Mouse (Mus musculus): ENCODE data around the gene Tha1. TPM values are rescaled to one million over a fixed set of nuclear protein-coding genes. Genes with fewer than 3 reads are reported as not detected.

Gene Tha1
- total RNA-seq, 2 experiments from 2014 or later = 4.7 to 6.1 TPM

GRCm38 (mm10) chr11:117880977-117881358, 7.7 kb upstream of the Tha1 start:
- DNase-seq = no peak

GRCm38 (mm10) chr11:117880336-117880976, 7.2 kb upstream of the Tha1 start:
- DNase-seq = no peak

- DNase-seq = no peak
Measured at GRCm38 (mm10) chr11:117879676-117880075, 6.4 kb upstream of the Tha1 start.

GRCm38 (mm10) chr11:117878892-117879291, 5.6 kb upstream of the Tha1 start:
- no peak for DNase-seq

DNA sequence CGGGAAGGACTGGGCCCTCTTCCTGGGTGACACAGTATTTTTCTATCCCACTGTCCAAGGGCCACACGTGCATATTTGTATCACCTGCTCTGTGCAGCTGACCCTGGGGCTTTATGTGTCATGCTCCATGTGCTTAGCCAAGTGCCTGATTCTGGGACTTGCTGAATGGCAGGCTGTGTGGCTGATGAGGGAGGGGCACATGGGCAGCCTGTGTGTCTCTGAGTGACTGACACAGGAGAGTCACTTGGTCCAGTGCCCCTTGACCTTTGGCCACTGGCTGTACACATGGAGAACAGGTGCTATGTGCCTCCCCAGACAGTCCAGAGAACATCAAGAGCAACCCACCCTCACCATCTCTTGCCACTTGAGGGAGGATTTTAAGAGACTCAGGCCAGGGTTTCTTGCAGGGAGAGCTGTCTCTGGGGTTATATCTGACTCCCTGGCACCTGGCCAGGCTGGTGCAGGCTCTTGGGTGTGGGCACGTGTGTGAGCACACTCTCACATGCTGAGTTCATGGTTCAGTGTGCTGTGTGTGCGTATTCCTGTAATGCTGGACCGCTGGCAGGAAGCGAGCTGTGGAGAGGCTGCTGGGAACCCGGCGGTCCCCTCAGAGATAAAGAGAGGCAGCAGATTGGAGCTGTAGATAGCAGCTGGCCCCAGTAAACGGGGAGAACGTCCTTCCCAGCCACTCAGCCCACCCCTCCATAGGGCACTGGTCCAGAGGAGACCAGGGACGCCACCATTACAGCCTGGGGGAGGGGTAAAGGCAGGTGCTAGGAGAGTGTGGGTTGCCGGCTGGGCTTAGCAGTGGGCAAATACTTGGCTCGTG, 4.8 kb upstream of the Tha1 start:
- no peak for DNase-seq

- DNase-seq = no peak
Measured at GRCm38 (mm10) chr11:117875681-117876080, 2.4 kb upstream of the Tha1 start.

- DNase-seq = no peak
Measured at GRCm38 (mm10) chr11:117874419-117874818, 1.1 kb upstream of the Tha1 start.

GRCm38 (mm10) chr11:117871911-117872584, 1.2 kb downstream of the Tha1 start:
- peak; percentile 62 for DNase-seq

- DNase-seq = no peak
Measured at GRCm38 (mm10) chr11:117871376-117871775, 1.9 kb downstream of the Tha1 start.

DNA sequence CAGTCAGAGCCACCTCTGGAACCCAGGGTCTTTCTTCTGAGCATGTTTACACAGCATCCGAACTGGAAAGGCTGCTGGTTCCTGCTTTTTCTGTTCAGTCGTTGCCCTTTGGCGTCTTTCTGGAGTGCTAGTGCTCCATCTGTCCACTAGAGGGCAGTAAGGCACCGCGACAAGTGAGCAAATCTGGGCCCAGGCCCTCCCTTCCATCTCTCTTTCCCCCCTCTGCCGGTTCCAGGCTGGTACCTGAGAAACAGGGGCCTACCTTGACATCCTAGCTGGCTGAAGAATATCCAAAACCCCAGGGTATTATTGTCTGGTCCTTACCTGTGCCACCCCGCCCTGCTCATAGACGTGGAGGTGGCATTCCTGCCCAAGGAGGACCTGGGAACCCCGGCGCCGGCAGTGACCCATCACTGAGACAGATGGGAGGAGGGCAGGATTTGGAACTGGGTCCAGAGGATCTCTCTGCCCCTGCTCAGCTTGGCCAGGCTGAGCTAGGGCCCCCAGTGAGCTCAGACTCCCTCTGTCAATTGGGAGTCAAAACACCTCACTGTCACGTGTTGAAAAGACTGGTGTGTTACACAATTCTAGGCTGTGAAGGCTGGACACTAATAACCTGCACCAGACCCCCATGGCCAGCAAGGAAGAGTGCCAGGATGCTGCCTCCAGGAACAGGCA, 2.5 kb downstream of the Tha1 start:
- DNase-seq = peak; percentile 64

DNA sequence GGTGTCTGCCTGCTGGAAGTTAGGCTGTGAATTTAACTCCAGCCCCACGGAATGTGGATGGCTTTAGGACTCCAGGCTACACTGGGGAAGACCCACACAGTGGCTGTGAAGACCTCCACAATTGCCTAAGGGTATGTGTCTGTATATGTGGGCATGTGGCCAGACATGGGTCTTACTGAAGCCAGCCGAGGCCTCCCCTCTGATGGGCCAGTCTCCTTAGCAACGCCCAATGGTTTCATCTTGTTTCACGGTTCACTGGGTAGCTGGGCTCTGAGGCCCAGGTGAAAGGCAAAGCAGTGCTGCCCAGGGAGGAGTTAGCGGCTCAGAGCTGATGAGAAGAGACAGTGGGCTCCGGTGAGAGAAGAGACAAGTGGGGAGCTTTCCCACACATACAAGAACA, 7.3 kb downstream of the Tha1 start:
- DNase-seq = no peak

- no peak for DNase-seq
Measured at GRCm38 (mm10) chr11:117864805-117865204, 8.5 kb downstream of the Tha1 start.

DNA sequence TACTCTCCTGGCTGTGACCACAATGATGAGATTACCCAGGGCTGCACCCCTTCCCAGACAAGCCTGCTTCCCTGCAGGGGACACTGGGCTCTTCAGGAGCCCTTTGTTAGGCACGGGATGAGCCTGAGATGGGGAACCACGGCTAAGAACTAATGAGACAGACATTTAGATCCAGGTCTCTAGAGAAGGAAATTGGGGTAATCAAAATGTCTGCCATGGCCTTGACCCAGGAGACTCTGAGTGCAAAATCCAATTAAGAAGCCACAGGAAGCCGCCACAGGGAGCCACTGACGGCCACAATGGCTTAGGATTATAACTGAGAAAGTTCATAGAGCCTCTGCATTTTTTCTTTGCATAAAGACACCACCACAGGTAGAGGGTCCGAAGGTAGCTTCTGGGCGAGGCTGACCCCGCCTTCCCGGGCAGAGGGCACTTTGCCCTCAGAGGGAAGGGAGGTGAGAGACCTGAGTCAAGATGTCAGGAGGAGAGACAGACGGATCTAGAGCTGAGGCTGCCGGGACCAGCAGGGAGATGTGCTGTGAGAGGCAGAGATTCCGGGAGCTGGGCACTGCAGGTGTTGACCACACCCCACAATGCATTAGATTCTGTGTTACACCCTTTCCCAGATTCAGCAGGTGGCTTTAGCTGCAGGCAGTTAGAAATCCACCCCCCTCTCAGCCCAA, 10.0 kb downstream of the Tha1 start:
- DNase-seq = no peak

DNA sequence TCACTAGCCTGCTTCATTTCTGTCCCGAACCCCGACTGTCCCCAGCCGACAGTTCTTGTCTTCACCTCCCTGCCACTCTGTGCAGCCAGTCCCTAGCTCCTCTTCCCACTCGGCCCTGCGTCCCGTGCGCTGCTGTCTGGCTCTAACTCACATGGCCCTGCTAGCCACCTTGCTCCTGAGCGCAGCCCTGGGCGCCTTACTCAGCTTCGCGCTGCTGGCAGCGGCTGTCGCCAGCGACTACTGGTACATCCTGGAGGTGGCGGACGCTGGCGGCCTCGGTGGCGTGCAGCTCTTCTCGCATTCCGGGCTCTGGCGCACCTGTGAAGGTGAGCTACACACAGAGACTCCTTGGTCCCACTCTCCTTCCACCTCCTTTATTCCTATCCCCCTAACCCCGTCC, 12.7 kb downstream of the Tha1 start, which contains the start of gene Tmem235:
TSS of gene Tmem235 (plus strand) at position 152 of the 400 bp plus-strand sequence.
- no peak for DNase-seq

GRCm38 (mm10) chr11:117858392-117858791, 14.9 kb downstream of the Tha1 start:
- DNase-seq = no peak

DNA sequence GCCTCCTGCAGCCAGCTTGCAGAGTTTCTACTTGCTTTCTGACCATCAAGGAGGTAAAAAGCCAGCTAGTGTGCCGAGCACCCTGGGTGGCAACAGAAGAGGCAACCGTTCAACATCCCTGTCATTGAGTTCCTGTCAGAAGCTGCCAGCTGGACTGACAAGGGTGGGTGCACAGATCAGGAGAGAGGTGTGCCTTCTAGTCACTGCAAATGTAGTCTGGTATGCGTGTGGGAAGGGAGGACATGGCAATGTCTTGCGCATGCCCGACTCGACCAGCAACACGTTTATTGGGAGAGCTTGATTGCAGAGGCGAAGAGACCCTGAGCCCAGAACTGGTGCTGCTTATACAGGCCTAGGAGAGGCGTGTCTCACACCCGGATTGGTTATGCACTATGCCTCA, 15.8 kb downstream of the Tha1 start:
- no peak for DNase-seq

DNA sequence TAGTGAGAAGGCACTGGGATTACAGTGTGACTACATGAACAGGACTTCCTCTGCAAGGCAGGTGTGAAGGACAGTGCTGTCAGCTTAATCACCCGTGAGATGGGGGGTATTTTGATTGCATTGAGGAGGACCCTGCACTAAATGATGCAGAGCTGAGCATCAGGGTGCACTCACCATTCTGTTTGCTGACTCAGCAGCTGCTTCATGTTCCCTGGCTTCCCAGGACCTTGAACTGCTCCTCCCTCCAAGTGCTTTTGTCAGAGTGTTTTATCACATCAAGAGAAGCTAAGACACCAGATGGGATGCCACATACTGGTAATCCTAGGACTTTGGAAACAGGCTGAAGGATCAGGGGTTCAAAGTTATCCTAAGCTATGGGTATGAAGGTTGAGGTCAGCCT, 17.3 kb downstream of the Tha1 start:
- DNase-seq = no peak

- no peak for DNase-seq
Measured at GRCm38 (mm10) chr11:117855360-117855759, 17.9 kb downstream of the Tha1 start.

DNA sequence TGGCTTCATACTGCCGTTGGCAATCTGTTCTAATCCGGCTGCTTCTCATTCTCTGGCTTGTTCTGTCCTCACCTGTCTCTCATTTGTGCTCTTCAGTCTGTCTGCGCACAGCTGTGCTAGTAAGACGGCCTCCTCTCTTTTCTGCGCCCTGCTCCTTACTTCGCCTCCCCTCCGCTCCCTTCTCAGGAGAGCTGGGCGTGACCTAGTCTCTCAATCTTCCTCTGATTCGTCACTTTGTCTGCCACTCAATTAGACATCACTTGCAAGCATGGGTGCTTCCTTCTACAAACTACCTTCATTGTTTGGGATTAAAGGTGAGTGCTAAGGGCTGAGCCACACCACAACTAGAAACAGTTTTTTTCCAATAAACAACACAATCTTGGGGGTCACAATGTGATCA, 19.0 kb downstream of the Tha1 start:
- DNase-seq = no peak

DNA sequence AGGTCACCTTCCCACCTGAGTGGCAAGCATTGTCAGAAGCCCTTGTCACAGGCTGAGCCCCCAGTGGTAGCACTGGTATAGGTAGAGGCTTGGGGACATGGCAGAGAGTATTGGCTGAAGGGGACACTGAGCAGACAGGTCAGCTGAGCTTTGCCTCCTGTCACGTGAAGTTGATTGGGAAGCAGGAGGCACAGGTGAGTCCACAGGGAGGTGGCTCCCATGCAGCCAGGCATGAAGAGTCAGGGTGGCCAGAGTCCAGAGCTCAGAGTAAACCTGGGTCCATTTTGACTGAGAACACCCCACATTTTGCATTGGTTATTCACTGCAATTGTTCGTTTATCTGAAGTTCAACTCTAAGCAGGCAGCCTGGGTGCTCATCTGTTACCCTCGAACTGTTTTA, 20.4 kb downstream of the Tha1 start:
- DNase-seq = no peak

DNA sequence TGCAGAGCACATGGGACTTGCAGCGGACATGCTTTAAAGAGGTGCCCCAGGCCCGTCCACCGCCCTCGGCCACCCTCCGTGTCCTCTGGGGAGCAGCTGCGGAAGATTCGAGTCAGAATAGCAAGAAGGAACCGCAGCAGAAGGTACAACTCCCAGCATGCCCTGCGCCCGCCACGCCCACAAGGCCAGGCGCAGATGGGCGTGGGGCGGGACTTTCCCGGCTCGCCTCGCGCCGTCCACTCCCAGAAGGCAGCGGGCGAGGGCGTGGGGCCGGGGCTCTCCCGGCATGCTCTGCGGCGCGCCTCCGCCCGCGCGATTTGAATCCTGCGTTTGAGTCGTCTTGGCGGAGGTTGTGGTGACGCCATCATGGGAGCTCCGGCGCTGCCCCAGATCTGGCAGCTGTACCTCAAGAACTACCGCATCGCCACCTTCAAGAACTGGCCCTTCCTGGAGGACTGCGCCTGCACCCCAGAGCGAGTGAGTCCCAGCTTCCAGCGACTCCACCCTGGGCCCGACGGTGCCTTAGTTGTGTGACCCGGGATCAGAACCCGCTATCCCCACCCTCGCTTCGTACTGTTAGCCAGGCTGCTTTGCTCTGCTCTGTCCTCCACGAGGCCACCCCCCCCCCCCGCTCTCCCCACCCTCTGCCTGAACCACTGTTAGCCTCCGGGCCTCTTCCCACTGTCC, 24.2 kb downstream of the Tha1 start, which contains the start of gene Birc5:
TSS of gene Birc5 (plus strand) at position 267 of the 687 bp plus-strand sequence.
- DNase-seq = peak; percentile 95

Data from gastrocnemius, postnatal 25 days (tissue).